Mouse (Mus musculus): Measurements from ENCODE around the gene Surf2.

DNA sequence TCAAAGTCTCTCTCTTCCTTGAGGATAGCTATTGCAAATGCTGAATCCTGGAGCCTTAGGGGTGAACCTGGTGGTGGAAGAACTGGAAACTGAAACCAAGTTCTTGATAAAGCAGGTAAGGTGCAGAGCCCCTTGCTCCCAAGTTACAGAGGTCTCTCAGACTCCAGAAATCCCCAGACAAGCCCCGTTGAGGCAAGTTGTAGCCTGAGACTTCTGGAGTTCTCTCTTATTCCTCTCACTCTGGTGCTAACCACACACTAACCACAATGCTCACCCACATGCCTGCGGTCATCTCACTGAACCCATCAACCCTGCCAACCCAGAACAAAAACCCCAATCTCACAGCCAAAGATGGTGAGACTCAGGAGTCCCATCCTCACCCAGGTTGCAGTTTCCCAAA, 19.1 kb downstream of the Surf2 start:
- no peak for TF ChIP-seq CTCF (IDR thresholded peaks at IDR 0.05; ENCODE audit: extremely low read depth, insufficient read length, insufficient replicate concordance, low read depth, low read length)
- TF ChIP-seq POLR2A (IDR thresholded peaks at IDR 0.05; ENCODE audit: low read depth, low read length), result no peak

Measured in small intestine, adult 2 months (tissue).